8 mouse cellular contexts compared by ENCODE assay signal in genomic region chr1:172501371-172502144, GRCm38 (mm10). TPM values are rescaled to one million over a fixed set of nuclear protein-coding genes. Genes with fewer than 3 reads are reported as not detected.
DNase-seq lines count a peak whose midpoint lies in the region; ATAC-seq and TF ChIP-seq lines count a peak whose summit lies in the region.

No protein-coding gene starts in this region.

- DNase-seq in urinary bladder, postnatal 25 days (ENCODE audit: low spot score), result peak; percentile 51
- DNase-seq in urinary bladder, adult 2 months (ENCODE audit: low spot score), result no peak
- DNase-seq in heart, postnatal 4 days, result peak; percentile 82
- no peak for DNase-seq in limb, embryonic 11.5 days (ENCODE audit: low spot score)
- DNase-seq in midbrain, embryonic 11.5 days (ENCODE audit: low spot score, missing footprints), result peak; percentile 92
- DNase-seq in stomach, postnatal 0 days (ENCODE audit: low spot score), result peak; percentile 89
- DNase-seq in frontal cortex, postnatal 25 days (ENCODE audit: low spot score in 2 of 2), result no peak

- peak; percentile 37 for TF ChIP-seq CTCF in stomach, postnatal 0 days (IDR thresholded peaks at IDR 0.05; ENCODE audit: low read depth)

- H3K4me1 ChIP-seq in forebrain, embryonic 12.5 days, result peaks cover 53% of the 10 kb centered on the region
- H3K4me1 ChIP-seq in limb, embryonic 11.5 days (ENCODE audit: control insufficient read depth, insufficient read depth, low read length), result peaks cover 20% of the 10 kb centered on the region
- peaks cover 29% of the 10 kb centered on the region for H3K4me1 ChIP-seq in midbrain, embryonic 11.5 days (ENCODE audit: control insufficient read depth, insufficient read depth, low read length)
- H3K4me1 ChIP-seq in stomach, postnatal 0 days (replicated peaks; ENCODE audit: control insufficient read depth, insufficient read depth), result peaks cover 16% of the 10 kb centered on the region

- no peak for ATAC-seq in forebrain, embryonic 12.5 days (ENCODE audit: low FRiP score)
- no peak for ATAC-seq in limb, embryonic 11.5 days (ENCODE audit: insufficient number of reproducible peaks, low FRiP score, low TSS enrichment, low read depth)
- ATAC-seq in midbrain, embryonic 11.5 days (ENCODE audit: low FRiP score), result peak; percentile 12; the same call in 1 of the 2 replicates
- peak; percentile 59 for ATAC-seq in stomach, postnatal 0 days (ENCODE audit: low FRiP score, low TSS enrichment)

- peaks cover 26% of the 10 kb centered on the region for H3K36me3 ChIP-seq in forebrain, embryonic 12.5 days (replicated peaks)
- peaks cover 7% of the 10 kb centered on the region for H3K36me3 ChIP-seq in limb, embryonic 11.5 days (ENCODE audit: control insufficient read depth, insufficient read depth, low read length)
- peaks cover 14% of the 10 kb centered on the region; the same call in 1 of the 2 replicates for H3K36me3 ChIP-seq in midbrain, embryonic 11.5 days (ENCODE audit: control insufficient read depth, insufficient read depth, low read length)
- H3K36me3 ChIP-seq in stomach, postnatal 0 days (ENCODE audit: control insufficient read depth, insufficient read depth, low read length), result peaks cover 15% of the 10 kb centered on the region

- H3K4me2 ChIP-seq in forebrain, embryonic 12.5 days, result peak overlapping the region; percentile 57
- peak overlapping the region; percentile 64 for H3K4me2 ChIP-seq in limb, embryonic 11.5 days (ENCODE audit: low read depth, severe bottlenecking)
- H3K4me2 ChIP-seq in midbrain, embryonic 11.5 days, result peak overlapping the region; percentile 54
- H3K4me2 ChIP-seq in stomach, postnatal 0 days (replicated peaks; ENCODE audit: low read depth), result peak overlapping the region; percentile 72

- peak overlapping the region; percentile 42; the same call in 1 of the 2 replicates for H3K9ac ChIP-seq in forebrain, embryonic 12.5 days
- H3K9ac ChIP-seq in limb, embryonic 11.5 days (ENCODE audit: low read length), result no peak overlapping the region
- no peak overlapping the region for H3K9ac ChIP-seq in midbrain, embryonic 11.5 days (ENCODE audit: low read length)
- H3K9ac ChIP-seq in stomach, postnatal 0 days (ENCODE audit: low read length), result peak overlapping the region; percentile 88

- TF ChIP-seq EP300 in stomach, postnatal 0 days (optimal IDR thresholded peaks at IDR 0.05), result no peak

- H3K9me3 ChIP-seq in forebrain, embryonic 12.5 days, result no peaks in the 10 kb centered on the region
- no peaks in the 10 kb centered on the region for H3K9me3 ChIP-seq in limb, embryonic 11.5 days (ENCODE audit: control insufficient read depth, low read length)
- H3K9me3 ChIP-seq in midbrain, embryonic 11.5 days (ENCODE audit: control insufficient read depth, low read length), result no peaks in the 10 kb centered on the region
- H3K9me3 ChIP-seq in stomach, postnatal 0 days (ENCODE audit: control insufficient read depth, low read length), result no peaks in the 10 kb centered on the region

- H3K27ac ChIP-seq in forebrain, embryonic 12.5 days, result no peak overlapping the region
- H3K27ac ChIP-seq in limb, embryonic 11.5 days (replicated peaks; ENCODE audit: low read depth, low read length), result no peak overlapping the region
- H3K27ac ChIP-seq in midbrain, embryonic 11.5 days (ENCODE audit: low read depth, low read length), result no peak overlapping the region
- peak overlapping the region; percentile 97 for H3K27ac ChIP-seq in stomach, postnatal 0 days (replicated peaks)

- peak overlapping the region; percentile 41; the same call in 1 of the 2 replicates for H3K4me3 ChIP-seq in forebrain, embryonic 12.5 days (replicated peaks)
- no peak overlapping the region for H3K4me3 ChIP-seq in limb, embryonic 11.5 days (ENCODE audit: low read depth, low read length)
- H3K4me3 ChIP-seq in midbrain, embryonic 11.5 days (ENCODE audit: low read depth, low read length), result peak overlapping the region; percentile 33; the same call in 1 of the 2 replicates
- peak overlapping the region; percentile 73 for H3K4me3 ChIP-seq in stomach, postnatal 0 days (ENCODE audit: low read depth, low read length)

- peaks cover 63% of the 10 kb centered on the region for H3K27me3 ChIP-seq in forebrain, embryonic 12.5 days
- peaks cover 6% of the 10 kb centered on the region for H3K27me3 ChIP-seq in limb, embryonic 11.5 days (ENCODE audit: control insufficient read depth, insufficient read depth, low read length)
- peaks cover 26% of the 10 kb centered on the region for H3K27me3 ChIP-seq in midbrain, embryonic 11.5 days (ENCODE audit: control insufficient read depth, insufficient read depth, low read length)
- no peaks in the 10 kb centered on the region for H3K27me3 ChIP-seq in stomach, postnatal 0 days (ENCODE audit: control insufficient read depth, insufficient read depth, low read length)

- WGBS in forebrain, embryonic 12.5 days, result 42% methylated on average over 13 of the region's 13 CpGs
- WGBS in limb, embryonic 11.5 days, result 43% methylated on average over 13 of the region's 13 CpGs
- 29% methylated on average over 13 of the region's 13 CpGs for WGBS in midbrain, embryonic 11.5 days
- whole genome bisulfite sequencing in stomach, postnatal 0 days, result 21% methylated on average over 13 of the region's 13 CpGs

RNA-seq across cellular contexts. Expression of gene Tagln2, which starts 1.7 kb away (rescaled TPM):
- polyA plus RNA-seq in urinary bladder, adult 2 months (2012; rRNA removed), result 139 and 175 TPM in 2 replicates
- 40.0 and 45.7 TPM in 2 replicates for polyA plus RNA-seq in forebrain, embryonic 12.5 days (2016; fragmentation: Nextera tagmentation; extraction: Ambion mirVana)
- 100 to 1,000 TPM; 230 to 244 TPM for total RNA-seq in heart, postnatal 4 days (2021)
- polyA plus RNA-seq in limb, embryonic 11.5 days (2014; fragmentation: Nextera tagmentation; extraction: Ambion mirVana), result 53.6 and 56.0 TPM in 2 replicates
- 36.3 and 39.1 TPM in 2 replicates for polyA plus RNA-seq in midbrain, embryonic 11.5 days (2014; fragmentation: Nextera tagmentation; extraction: Ambion mirVana)
- polyA plus RNA-seq in stomach, postnatal 0 days (2015; fragmentation: Nextera tagmentation; extraction: Ambion mirVana), result 564 and 594 TPM in 2 replicates

RNA-seq across cellular contexts. Expression of gene Cfap45, which starts 19.0 kb away (rescaled TPM):
- polyA plus RNA-seq in urinary bladder, adult 2 months (2012; rRNA removed), result 0.66 and 1.2 TPM in 2 replicates
- 1.2 and 2.6 TPM in 2 replicates for polyA plus RNA-seq in forebrain, embryonic 12.5 days (2016; fragmentation: Nextera tagmentation; extraction: Ambion mirVana)
- 1 to 10 TPM; 3.3 to 3.5 TPM for total RNA-seq in heart, postnatal 4 days (2021)
- polyA plus RNA-seq in limb, embryonic 11.5 days (2014; fragmentation: Nextera tagmentation; extraction: Ambion mirVana), result 0.68 and 1.3 TPM in 2 replicates
- 1.0 and 1.1 TPM in 2 replicates for polyA plus RNA-seq in midbrain, embryonic 11.5 days (2014; fragmentation: Nextera tagmentation; extraction: Ambion mirVana)
- polyA plus RNA-seq in stomach, postnatal 0 days (2015; fragmentation: Nextera tagmentation; extraction: Ambion mirVana), result 4.6 and 5.4 TPM in 2 replicates

RNA-seq across cellular contexts. Expression of gene Igsf9, which starts 20.0 kb away (rescaled TPM):
- 12.5 and 14.1 TPM in 2 replicates for polyA plus RNA-seq in urinary bladder, adult 2 months (2012; rRNA removed)
- polyA plus RNA-seq in forebrain, embryonic 12.5 days (2016; fragmentation: Nextera tagmentation; extraction: Ambion mirVana), result 102 TPM in 2 replicates
- 1 to 10 TPM; 2.5 to 3.1 TPM for total RNA-seq in heart, postnatal 4 days (2021)
- 52.7 and 53.1 TPM in 2 replicates for polyA plus RNA-seq in limb, embryonic 11.5 days (2014; fragmentation: Nextera tagmentation; extraction: Ambion mirVana)
- 48.8 and 49.7 TPM in 2 replicates for polyA plus RNA-seq in midbrain, embryonic 11.5 days (2014; fragmentation: Nextera tagmentation; extraction: Ambion mirVana)
- 16.7 and 19.9 TPM in 2 replicates for polyA plus RNA-seq in stomach, postnatal 0 days (2015; fragmentation: Nextera tagmentation; extraction: Ambion mirVana)

RNA-seq across cellular contexts. Expression of gene Slamf9, which starts 26.4 kb away (rescaled TPM):
- polyA plus RNA-seq in urinary bladder, adult 2 months (2012; rRNA removed), result 5.1 and 6.9 TPM in 2 replicates
- polyA plus RNA-seq in forebrain, embryonic 12.5 days (2016; fragmentation: Nextera tagmentation; extraction: Ambion mirVana), result 0.15 TPM in 1 of 2 replicates, not detected in the other
- 1 to 10 TPM; 1.4 to 1.8 TPM for total RNA-seq in heart, postnatal 4 days (2021)
- 0.25 TPM in 1 of 2 replicates, not detected in the other for polyA plus RNA-seq in limb, embryonic 11.5 days (2014; fragmentation: Nextera tagmentation; extraction: Ambion mirVana)
- 0.12 and 0.23 TPM in 2 replicates for polyA plus RNA-seq in midbrain, embryonic 11.5 days (2014; fragmentation: Nextera tagmentation; extraction: Ambion mirVana)
- polyA plus RNA-seq in stomach, postnatal 0 days (2015; fragmentation: Nextera tagmentation; extraction: Ambion mirVana), result 1.8 TPM in 2 replicates

RNA-seq across cellular contexts. Expression of gene Vsig8, which starts 54.2 kb away (rescaled TPM):
- 0.40 and 0.50 TPM in 2 replicates for polyA plus RNA-seq in urinary bladder, adult 2 months (2012; rRNA removed)
- polyA plus RNA-seq in forebrain, embryonic 12.5 days (2016; fragmentation: Nextera tagmentation; extraction: Ambion mirVana), result 0.28 TPM in 1 of 2 replicates, not detected in the other
- total RNA-seq in heart, postnatal 4 days (2021), result under 1 TPM in 1 of 2 experiments, not detected in 1; 0.17 TPM
- 0.14 TPM in 1 of 2 replicates, not detected in the other for polyA plus RNA-seq in limb, embryonic 11.5 days (2014; fragmentation: Nextera tagmentation; extraction: Ambion mirVana)
- polyA plus RNA-seq in midbrain, embryonic 11.5 days (2014; fragmentation: Nextera tagmentation; extraction: Ambion mirVana), result 0.08 and 0.11 TPM in 2 replicates
- polyA plus RNA-seq in stomach, postnatal 0 days (2015; fragmentation: Nextera tagmentation; extraction: Ambion mirVana), result 19.2 and 22.7 TPM in 2 replicates

Comparison
In these comparisons a context has a peak if more than half of its experiments do, and no peak if none do; other contexts are left out.
1. DNase-seq: peak in urinary bladder, postnatal 25 days (single experiment), heart, postnatal 4 days (single experiment), midbrain, embryonic 11.5 days (single experiment) and stomach, postnatal 0 days (single experiment); none in urinary bladder, adult 2 months (single experiment), limb, embryonic 11.5 days (single experiment) and frontal cortex, postnatal 25 days (0 of 2).
2. ATAC-seq: peak in midbrain, embryonic 11.5 days (single experiment) and stomach, postnatal 0 days (single experiment); none in forebrain, embryonic 12.5 days (single experiment) and limb, embryonic 11.5 days (single experiment).
3. H3K9ac ChIP-seq: peak in forebrain, embryonic 12.5 days (single experiment) and stomach, postnatal 0 days (single experiment); none in limb, embryonic 11.5 days (single experiment) and midbrain, embryonic 11.5 days (single experiment).
4. Peak in every context shown above with its lines, with median percentiles within 50 percentile points of each other: H3K4me2 ChIP-seq.